Mouse (Mus musculus) liver, embryonic 14.5 days (tissue): ENCODE measurements around the gene Rims3. TPM values are rescaled to one million over a fixed set of nuclear protein-coding genes. Genes with fewer than 3 reads are reported as not detected.

Experiments used
- ATAC-seq: fragments of 200-750 bp; cut with Nextera tagmentation; 2 replicates; pipeline ENCODE4 v1.8.0; 2017; ENCODE audit warnings: moderate number of reproducible peaks, mild to moderate bottlenecking, moderate library complexity; ENCODE audit not compliant: insufficient read depth
- DNase-seq, 3 experiments: peaks; one replicate each; pipeline ENCODE4 v3.0.0-alpha.2; 2012 to 2013; ENCODE audit warnings: low read depth in 3 of 3, low spot score in 3 of 3
- H3K27ac ChIP-seq: fragments of 300-500 bp; sonication (generic); 2 replicates; pipeline ENCODE4 v1.5.1; 2014; ENCODE audit warnings: moderate library complexity, mild to moderate bottlenecking, control low read depth, inconsistent platforms
- H3K27me3 ChIP-seq: fragments of 300-500 bp; sonication (generic); 2 replicates; pipeline ENCODE4 v1.6.1; 2014; ENCODE audit warnings: mild to moderate bottlenecking, low read length, moderate library complexity; ENCODE audit not compliant: control insufficient read depth, insufficient read depth
- H3K36me3 ChIP-seq: fragments of 300-500 bp; sonication (generic); replicated peaks from 2 replicates; pipeline ENCODE4 v1.6.1; 2014; ENCODE audit warnings: low read depth; ENCODE audit not compliant: control insufficient read depth, insufficient read depth
- H3K4me1 ChIP-seq, 2 experiments: fragments of 200-500 bp in 1 of 2; fragments of 300-500 bp in 1 of 2; sonication (generic) in 1 of 2; replicated peaks; 2 replicates each; pipeline ENCODE4 v1.6.1; 2012 to 2014; ENCODE audit warnings: antibody characterized with exemption in 1 of 2, inconsistent platforms in 1 of 2, low read length in 1 of 2; ENCODE audit not compliant: control insufficient read depth in 2 of 2, insufficient read depth in 2 of 2
- H3K4me2 ChIP-seq: fragments of 300-500 bp; sonication (generic); 2 replicates; pipeline ENCODE4 v1.6.1; 2014; ENCODE audit warnings: low read depth, mild to moderate bottlenecking, control low read depth, moderate library complexity
- H3K4me3 ChIP-seq, 2 experiments: fragments of 200-500 bp in 1 of 2; fragments of 300-500 bp in 1 of 2; sonication (generic) in 1 of 2; 2 replicates each; pipeline ENCODE4 v1.5.1; 2012 to 2014; ENCODE audit warnings: low read depth in 2 of 2, low read length in 2 of 2, mild to moderate bottlenecking in 2 of 2, control low read depth in 1 of 2, inconsistent platforms in 1 of 2, moderate library complexity in 1 of 2; ENCODE audit not compliant: insufficient read depth in 1 of 2
- H3K9ac ChIP-seq: fragments of 300-500 bp; sonication (generic); replicated peaks from 2 replicates; pipeline ENCODE4 v1.6.1; 2014; ENCODE audit warnings: mild to moderate bottlenecking, control low read depth, moderate library complexity
- H3K9me3 ChIP-seq: fragments of 300-500 bp; sonication (generic); 2 replicates; pipeline ENCODE4 v1.6.1; 2016; ENCODE audit warnings: low read length, mixed read lengths; ENCODE audit not compliant: control insufficient read depth
- CTCF ChIP-seq: IDR thresholded peaks from 2 replicates; pipeline ENCODE4 v1.5.1; 2016; ENCODE audit warnings: antibody characterized with exemption, low read depth, control low read depth
- EP300 ChIP-seq: IDR thresholded peaks from 2 replicates; pipeline ENCODE4 v1.6.1; 2016; ENCODE audit warnings: antibody characterized with exemption, low read depth
- WGBS: fragments of 180-500 bp; shearing (Covaris S2); extraction: QIAGEN DNeasy Blood & Tissue Kit; methylation state at CpG from one replicate; pipeline ENCODE4 v1.1.7; 2014; ENCODE audit not compliant: insufficient replicate concordance; 5-methylcytosine and 5-hydroxymethylcytosine counted together
- polyA plus RNA-seq, 2 experiments: library from polyadenylated mRNA; depleted of rRNA in 1 of 2; stranded (reverse) in 1 of 2; unstranded in 1 of 2; fragments of >200 nt; fragmentation: Nextera tagmentation in 1 of 2; extraction: Ambion mirVana in 1 of 2; gene quantifications; 2 replicates each; pipeline versions ENCODE4 v1.2.1 to v1.2.3; 2012 to 2014

Gene Rims3
- polyA plus RNA-seq, 2 experiments, result 0.15 to 0.19 TPM

DNA sequence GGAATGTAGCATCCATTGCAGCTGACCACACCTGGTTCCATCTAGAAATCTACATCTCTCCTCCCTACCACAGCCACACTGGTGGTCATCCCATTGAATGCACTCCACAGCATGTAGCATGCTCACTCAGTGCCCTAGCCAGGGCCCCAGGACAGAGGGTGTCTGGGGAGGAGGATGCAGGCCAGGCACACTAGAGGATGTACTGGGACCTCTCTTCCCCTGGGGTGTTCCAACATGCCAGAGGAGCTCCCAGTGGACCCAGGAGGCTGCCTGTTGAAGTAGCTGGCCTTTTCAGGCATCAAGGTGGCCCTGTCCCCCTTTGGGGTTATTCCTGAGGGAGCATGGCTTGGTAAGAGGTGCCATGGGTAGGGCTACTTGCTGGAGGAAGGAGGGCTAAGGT lies 37.3 kb downstream of the Rims3 start:
- no peaks in the 10 kb centered on the region for H3K36me3 ChIP-seq
- H3K9me3 ChIP-seq, result no peaks in the 10 kb centered on the region
- H3K9ac ChIP-seq, result no peak overlapping the region
- no peak for TF ChIP-seq EP300
- TF ChIP-seq CTCF, result no peak
- H3K4me2 ChIP-seq, result no peak overlapping the region
- no peaks in the 10 kb centered on the region for H3K27me3 ChIP-seq
- H3K4me3 ChIP-seq, result no peak overlapping the region
- no peak for ATAC-seq
- no peak overlapping the region for H3K27ac ChIP-seq
- DNase-seq, result no peak
- no peaks in the 10 kb centered on the region for H3K4me1 ChIP-seq

DNA sequence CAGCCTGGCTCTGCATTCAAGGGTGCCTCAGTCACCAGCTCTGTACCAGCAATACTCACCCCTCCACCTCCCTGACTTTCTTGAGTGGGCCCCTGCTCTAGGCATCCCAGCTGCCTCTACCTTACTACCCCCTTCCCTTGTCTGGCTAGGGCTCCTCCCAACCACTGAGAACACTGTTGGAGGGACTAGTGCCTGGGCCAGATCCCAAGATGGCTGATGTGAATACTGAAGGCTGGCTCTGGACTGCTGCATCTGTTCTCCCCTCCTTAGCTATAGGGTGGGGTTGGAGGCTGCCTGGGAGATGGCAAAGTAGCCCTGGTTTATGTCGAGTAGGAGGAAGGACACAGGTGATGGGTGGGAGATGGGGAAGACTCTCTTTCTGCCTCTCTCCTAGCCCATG lies 37.9 kb downstream of the Rims3 start:
- no peaks in the 10 kb centered on the region for H3K9me3 ChIP-seq
- H3K27ac ChIP-seq, result no peak overlapping the region
- no peak overlapping the region for H3K9ac ChIP-seq
- H3K36me3 ChIP-seq, result no peaks in the 10 kb centered on the region
- DNase-seq (no peak), ATAC-seq (no peak)
- no peaks in the 10 kb centered on the region for H3K27me3 ChIP-seq
- no peaks in the 10 kb centered on the region for H3K4me1 ChIP-seq
- no peak overlapping the region for H3K4me3 ChIP-seq
- WGBS, result 16% methylated on average over 1 of the region's 1 CpGs
- no peak overlapping the region for H3K4me2 ChIP-seq
- no peak for TF ChIP-seq EP300
- no peak for TF ChIP-seq CTCF

DNA sequence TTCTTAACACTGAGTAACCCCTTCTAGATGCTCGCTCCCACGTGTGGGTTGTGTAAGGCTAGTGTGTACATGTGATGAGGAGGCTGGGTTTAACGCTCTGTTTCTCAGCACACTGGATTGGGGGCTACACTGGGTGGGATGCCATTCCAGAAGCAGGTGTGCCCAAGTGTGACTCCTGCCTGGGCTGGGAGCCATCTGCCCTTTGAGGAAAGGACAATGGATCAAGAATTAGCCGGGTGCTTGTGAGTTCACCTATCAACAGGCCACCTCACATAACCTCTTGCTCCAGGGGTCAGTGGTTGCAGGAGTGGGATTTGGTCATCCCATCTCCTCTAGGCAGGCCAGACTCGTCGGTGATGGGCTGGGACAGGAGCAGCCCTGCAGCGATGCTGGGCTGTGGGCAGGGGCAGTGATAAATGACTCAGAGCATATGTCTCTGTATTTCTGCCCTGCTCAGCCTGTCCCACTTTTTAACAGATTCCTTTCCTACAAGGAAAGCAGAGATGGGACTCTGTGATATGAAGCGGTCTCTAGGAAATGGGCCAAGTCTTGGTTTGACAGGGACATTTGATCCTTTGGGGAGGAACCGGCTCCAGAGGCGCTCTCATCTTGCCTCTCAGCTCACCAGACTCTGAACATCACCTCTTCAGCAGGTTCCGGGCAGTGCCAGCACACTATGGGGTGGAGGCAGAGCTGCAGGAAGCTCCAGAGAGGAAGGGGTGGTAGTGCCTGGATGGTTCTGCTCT lies 39.2 kb downstream of the Rims3 start:
- Histone ChIP-seq H3K4me1 (no peaks in the 10 kb centered on the region), H3K4me2 (no peak overlapping the region), H3K27me3 (no peaks in the 10 kb centered on the region), H3K4me3 (no peak overlapping the region), H3K9ac (no peak overlapping the region), H3K9me3 (no peaks in the 10 kb centered on the region), H3K27ac (no peak overlapping the region), H3K36me3 (no peaks in the 10 kb centered on the region)
- no peak for TF ChIP-seq CTCF
- no peak for TF ChIP-seq EP300
- ATAC-seq (no peak), DNase-seq (no peak)
- WGBS, result 61% methylated on average over 11 of the region's 11 CpGs

DNA sequence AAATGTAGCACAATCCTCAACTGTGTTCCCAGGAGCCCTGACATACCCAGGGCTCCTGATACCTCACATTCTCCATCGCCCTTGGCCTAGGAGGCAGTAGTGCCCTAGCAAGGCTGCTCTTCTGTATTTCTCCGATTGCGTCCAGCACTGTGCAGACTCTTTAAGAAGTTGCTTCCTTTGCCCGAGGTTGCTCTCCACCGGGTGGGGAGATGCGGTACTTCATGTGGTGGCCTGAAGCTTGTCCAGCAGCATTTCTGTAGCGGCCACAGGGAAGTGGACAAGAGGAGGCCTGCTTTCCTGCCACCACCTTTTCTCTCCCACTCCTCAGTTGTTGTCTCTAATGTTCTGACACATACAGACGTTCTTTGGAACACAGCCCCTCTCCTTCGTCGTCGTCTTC lies 40.0 kb downstream of the Rims3 start:
- H3K4me2 ChIP-seq, result no peak overlapping the region
- ATAC-seq (no peak), DNase-seq (no peak)
- H3K4me3 ChIP-seq, result no peak overlapping the region
- H3K9me3 ChIP-seq, result no peaks in the 10 kb centered on the region
- H3K27ac ChIP-seq, result no peak overlapping the region
- H3K36me3 ChIP-seq, result no peaks in the 10 kb centered on the region
- H3K27me3 ChIP-seq, result no peaks in the 10 kb centered on the region
- WGBS, result 64% methylated on average over 11 of the region's 11 CpGs
- no peak for TF ChIP-seq CTCF
- TF ChIP-seq EP300, result no peak
- no peak overlapping the region for H3K9ac ChIP-seq
- no peaks in the 10 kb centered on the region for H3K4me1 ChIP-seq

DNA sequence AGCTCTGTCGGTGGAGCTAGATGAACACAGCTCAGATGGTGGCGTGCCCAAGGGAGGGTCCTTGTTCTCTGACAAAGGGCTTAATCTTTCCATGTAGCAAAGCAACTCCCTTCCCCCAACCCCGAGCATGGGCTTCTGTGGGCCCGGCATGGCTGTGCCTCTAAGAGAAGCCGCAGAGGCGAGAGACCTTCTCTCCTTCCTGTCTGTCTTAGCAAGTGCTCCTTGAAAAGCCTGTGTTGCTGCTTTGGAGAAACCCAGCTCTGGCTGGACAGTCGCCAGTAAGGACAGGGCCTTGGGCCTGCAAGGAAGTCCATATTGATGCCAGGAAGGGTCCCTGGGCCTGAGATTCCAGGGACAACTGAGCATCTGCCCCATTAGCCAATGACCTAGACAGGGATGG lies 40.6 kb downstream of the Rims3 start:
- TF ChIP-seq EP300, result no peak
- no peak for TF ChIP-seq CTCF
- H3K4me3 ChIP-seq, result no peak overlapping the region
- no peaks in the 10 kb centered on the region for H3K4me1 ChIP-seq
- no peak for ATAC-seq
- no peaks in the 10 kb centered on the region for H3K36me3 ChIP-seq
- no peaks in the 10 kb centered on the region for H3K27me3 ChIP-seq
- H3K4me2 ChIP-seq, result no peak overlapping the region
- WGBS, result 67% methylated on average over 7 of the region's 7 CpGs
- no peak overlapping the region for H3K27ac ChIP-seq
- no peak for DNase-seq
- no peaks in the 10 kb centered on the region for H3K9me3 ChIP-seq
- no peak overlapping the region for H3K9ac ChIP-seq
